Mouse (Mus musculus) heart, postnatal 0 days (tissue): ENCODE measurements at regions not wholly inside any gene's neighbourhood (a gene's known extent, or its start where the extent isn't known, plus 50 kb on each side); places are given as distances from the start of the nearest gene placed in this dataset.

Experiments
- ATAC-seq: fragments of 200-750 bp; cut with Nextera tagmentation; 2 replicates; pipeline ENCODE4 v1.8.0; 2017; ENCODE audit warnings: low read depth, moderate number of reproducible peaks, moderate library complexity; ENCODE audit not compliant: insufficient read depth
- DNase-seq: peaks from one replicate; pipeline ENCODE4 v3.0.0-alpha.2; 2016; ENCODE audit warnings: low spot score
- H3K27ac ChIP-seq: fragments of 300-500 bp; sonication (generic); 2 replicates; pipeline ENCODE4 v1.5.1; 2014; ENCODE audit warnings: low read depth, mild to moderate bottlenecking
- H3K27me3 ChIP-seq: fragments of 300-500 bp; sonication (generic); 2 replicates; pipeline ENCODE4 v1.6.1; 2014; ENCODE audit warnings: low read length, mixed read lengths; ENCODE audit not compliant: control insufficient read depth, insufficient read depth
- H3K36me3 ChIP-seq: fragments of 300-500 bp; sonication (generic); replicated peaks from 2 replicates; pipeline ENCODE4 v1.6.1; 2014; ENCODE audit warnings: low read length, mixed read lengths; ENCODE audit not compliant: control insufficient read depth, insufficient read depth
- H3K4me1 ChIP-seq: fragments of 300-500 bp; sonication (generic); 2 replicates; pipeline ENCODE4 v1.6.1; 2014; ENCODE audit warnings: antibody characterized with exemption; ENCODE audit not compliant: control insufficient read depth, insufficient read depth
- H3K4me2 ChIP-seq: fragments of 300-500 bp; sonication (generic); 2 replicates; pipeline ENCODE4 v1.6.1; 2014; ENCODE audit warnings: low read depth, mild to moderate bottlenecking, low read length, moderate library complexity
- H3K4me3 ChIP-seq: fragments of 300-500 bp; sonication (generic); 2 replicates; pipeline ENCODE4 v1.5.1; 2014; ENCODE audit warnings: low read depth, low read length
- H3K9ac ChIP-seq: fragments of 300-500 bp; sonication (generic); replicated peaks from 2 replicates; pipeline ENCODE4 v1.6.1; 2014; ENCODE audit warnings: low read depth, low read length, mixed read lengths
- H3K9me3 ChIP-seq: fragments of 300-500 bp; sonication (generic); replicated peaks from 2 replicates; pipeline ENCODE4 v1.6.1; 2016; ENCODE audit warnings: low read length; ENCODE audit not compliant: control insufficient read depth
- CTCF ChIP-seq: IDR thresholded peaks from 2 replicates; pipeline ENCODE4 v1.5.1; 2016; ENCODE audit warnings: antibody characterized with exemption, control low read depth, low read depth
- EP300 ChIP-seq: IDR thresholded peaks from 2 replicates; pipeline ENCODE4 v1.6.1; 2016; ENCODE audit warnings: antibody characterized with exemption, low read depth
- WGBS: fragments of 180-500 bp; shearing (Covaris S2); extraction: QIAGEN DNeasy Blood & Tissue Kit; methylation state at CpG from one replicate; pipeline ENCODE4 v1.1.7; 2014; 5-methylcytosine and 5-hydroxymethylcytosine counted together

- no peaks in the 10 kb centered on the region for H3K27me3 ChIP-seq
- ATAC-seq (no peak), DNase-seq (no peak)
Measured at GRCm38 (mm10) chr17:63003911-63004310, 122.8 kb upstream of the Efna5 start.

GRCm38 (mm10) chr17:63002729-63003128 is 121.6 kb upstream of the Efna5 start:
- Histone ChIP-seq H3K36me3 (no peaks in the 10 kb centered on the region), H3K27me3 (no peaks in the 10 kb centered on the region), H3K4me3 (no peak overlapping the region), H3K4me1 (no peaks in the 10 kb centered on the region), H3K27ac (no peak overlapping the region), H3K4me2 (no peak overlapping the region), H3K9ac (no peak overlapping the region), H3K9me3 (no peaks in the 10 kb centered on the region)
- TF ChIP-seq CTCF (no peak), EP300 (no peak)
- ATAC-seq, result no peak
- WGBS, result 87% methylated on average over 4 of the region's 4 CpGs
- DNase-seq, result no peak

More at GRCm38 (mm10) chr17:63003911-63004310, 122.8 kb upstream of the Efna5 start:
- no peaks in the 10 kb centered on the region for H3K9me3 ChIP-seq
- no peak overlapping the region for H3K9ac ChIP-seq
- no peak overlapping the region for H3K27ac ChIP-seq
- no peaks in the 10 kb centered on the region for H3K4me1 ChIP-seq
- TF ChIP-seq EP300, result no peak
- TF ChIP-seq CTCF, result no peak
- no peak overlapping the region for H3K4me2 ChIP-seq
- 86% methylated on average over 5 of the region's 5 CpGs for WGBS
- H3K4me3 ChIP-seq, result no peak overlapping the region
- H3K36me3 ChIP-seq, result no peaks in the 10 kb centered on the region

GRCm38 (mm10) chr17:63001898-63002297 is 120.8 kb upstream of the Efna5 start:
- Histone ChIP-seq H3K4me2 (no peak overlapping the region), H3K4me1 (no peaks in the 10 kb centered on the region), H3K27ac (no peak overlapping the region), H3K36me3 (no peaks in the 10 kb centered on the region), H3K9ac (no peak overlapping the region), H3K9me3 (no peaks in the 10 kb centered on the region), H3K27me3 (no peaks in the 10 kb centered on the region), H3K4me3 (no peak overlapping the region)
- DNase-seq (no peak), ATAC-seq (no peak)
- TF ChIP-seq EP300 (no peak), CTCF (no peak)
- WGBS, result 35% methylated on average over 2 of the region's 2 CpGs

- Histone ChIP-seq H3K4me1 (no peaks in the 10 kb centered on the region), H3K27ac (no peak overlapping the region), H3K9me3 (no peaks in the 10 kb centered on the region), H3K27me3 (no peaks in the 10 kb centered on the region), H3K4me2 (no peak overlapping the region), H3K9ac (no peak overlapping the region), H3K36me3 (no peaks in the 10 kb centered on the region), H3K4me3 (no peak overlapping the region)
- ATAC-seq (no peak), DNase-seq (no peak)
- TF ChIP-seq EP300 (no peak), CTCF (no peak)
- 58% methylated on average over 5 of the region's 5 CpGs for WGBS
Measured at GRCm38 (mm10) chr17:62997691-62998090, 116.6 kb upstream of the Efna5 start.

- no peaks in the 10 kb centered on the region for H3K9me3 ChIP-seq
- no peaks in the 10 kb centered on the region for H3K4me1 ChIP-seq
- no peak for DNase-seq
- 27% methylated on average over 3 of the region's 3 CpGs for WGBS
- no peak for TF ChIP-seq EP300
- TF ChIP-seq CTCF, result no peak
- H3K36me3 ChIP-seq, result no peaks in the 10 kb centered on the region
- no peak for ATAC-seq
- H3K27me3 ChIP-seq, result no peaks in the 10 kb centered on the region
- H3K9ac ChIP-seq, result no peak overlapping the region
- H3K27ac ChIP-seq, result no peak overlapping the region
- no peak overlapping the region for H3K4me3 ChIP-seq
- H3K4me2 ChIP-seq, result no peak overlapping the region
Measured at GRCm38 (mm10) chr17:62995316-62995715, 114.2 kb upstream of the Efna5 start.

- no peak overlapping the region for H3K9ac ChIP-seq
- no peak for TF ChIP-seq EP300
- no peak for TF ChIP-seq CTCF
- no peak for DNase-seq
- no peaks in the 10 kb centered on the region for H3K9me3 ChIP-seq
- H3K27ac ChIP-seq, result no peak overlapping the region
- no peaks in the 10 kb centered on the region for H3K36me3 ChIP-seq
- H3K4me3 ChIP-seq, result no peak overlapping the region
- H3K4me1 ChIP-seq, result no peaks in the 10 kb centered on the region
- no peak overlapping the region for H3K4me2 ChIP-seq
- H3K27me3 ChIP-seq, result no peaks in the 10 kb centered on the region
- no peak for ATAC-seq
- WGBS, result 75% methylated on average over 2 of the region's 2 CpGs
Measured at GRCm38 (mm10) chr17:62992977-62993376, 111.9 kb upstream of the Efna5 start.
